Mouse (Mus musculus) A20 (cell line): ENCODE data around the gene Lars2.
"Not testable (repeated sequence)": the region's sequence is repeated elsewhere in the genome, so short reads cannot be mapped to it uniquely, and the experiment has no call there.

Experiments used
- DNase-seq: peaks from one replicate; pipeline ENCODE4 v3.0.0-alpha.2; 2011; ENCODE audit warnings: low read depth, low spot score

Lars2 gene

GRCm38 (mm10) chr9:123366708-123367385 is at the start of gene Lars2:
Lars2 (plus strand) TSS chr9:123366927.
- DNase-seq = peak; percentile 93

- DNase-seq = no peak
These were observed 40.6 kb upstream of the Lars2 start for GRCm38 (mm10) chr9:123326106-123326505.

DNA sequence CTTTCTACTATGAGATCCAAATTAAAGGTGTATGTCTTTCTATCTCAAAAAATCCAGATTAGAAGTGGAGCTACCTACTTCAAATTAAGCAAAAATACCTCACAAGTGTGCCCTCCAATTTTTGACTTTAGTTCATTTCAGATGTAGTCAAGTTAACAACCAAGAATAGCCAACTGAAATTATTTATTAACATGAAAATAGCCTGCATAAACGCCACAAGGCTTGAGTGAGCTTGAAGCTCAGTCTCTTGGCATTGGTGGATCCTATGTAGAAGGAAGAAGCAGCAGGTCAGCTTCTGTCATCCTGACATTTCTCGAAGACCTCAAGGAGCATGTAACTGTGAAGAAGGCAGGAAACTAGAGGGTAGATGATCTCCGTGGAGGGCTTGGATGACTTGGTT is 38.4 kb upstream of the Lars2 start:
- DNase-seq = no peak

DNA sequence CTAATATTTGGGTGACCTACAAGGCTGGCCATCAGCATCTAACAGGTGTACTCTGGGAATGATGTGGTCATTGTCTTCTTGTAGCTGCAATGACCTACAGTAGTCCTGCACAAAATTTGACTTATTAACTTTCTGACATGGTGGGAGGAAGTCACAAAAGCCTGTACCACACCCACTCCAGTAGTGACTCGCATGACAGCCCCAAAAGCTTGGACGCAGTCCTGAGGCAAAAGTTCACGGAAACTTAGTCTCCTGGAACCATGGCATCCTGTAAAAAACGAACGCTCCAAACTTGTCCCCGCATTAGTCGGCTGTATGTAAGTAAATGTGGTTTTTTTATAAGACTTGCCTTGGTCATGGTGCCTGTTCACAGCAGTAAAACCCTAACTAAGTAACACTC is 36.9 kb upstream of the Lars2 start:
- DNase-seq = no peak

- not testable (repeated sequence) for DNase-seq
These were observed 36.5 kb upstream of the Lars2 start for GRCm38 (mm10) chr9:123330271-123330670.

DNA sequence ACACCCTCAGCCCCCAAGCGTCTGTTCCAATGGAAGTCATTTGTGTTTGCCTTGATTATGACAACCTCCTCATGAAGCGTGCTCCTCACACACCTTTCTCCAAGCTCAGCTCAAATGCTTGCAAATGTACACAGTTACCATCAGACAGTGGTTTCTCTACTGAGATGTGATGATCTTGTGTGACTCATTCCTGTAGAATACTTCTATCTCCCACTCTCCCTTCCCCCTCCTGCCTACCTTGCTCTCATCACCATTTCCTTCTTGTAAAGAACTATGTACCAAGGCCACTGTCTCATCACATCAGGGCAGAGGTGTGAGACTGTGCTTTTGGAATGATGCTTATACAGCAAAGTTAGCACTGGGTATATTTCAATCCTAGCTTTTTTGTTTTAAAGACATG is 33.2 kb upstream of the Lars2 start:
- DNase-seq = no peak

- no peak for DNase-seq
These were observed 31.6 kb upstream of the Lars2 start for GRCm38 (mm10) chr9:123335044-123335670.

- no peak for DNase-seq
These were observed 27.0 kb upstream of the Lars2 start for GRCm38 (mm10) chr9:123339651-123340144.

- DNase-seq = no peak
These were observed 25.5 kb upstream of the Lars2 start for GRCm38 (mm10) chr9:123341256-123341655.

DNA sequence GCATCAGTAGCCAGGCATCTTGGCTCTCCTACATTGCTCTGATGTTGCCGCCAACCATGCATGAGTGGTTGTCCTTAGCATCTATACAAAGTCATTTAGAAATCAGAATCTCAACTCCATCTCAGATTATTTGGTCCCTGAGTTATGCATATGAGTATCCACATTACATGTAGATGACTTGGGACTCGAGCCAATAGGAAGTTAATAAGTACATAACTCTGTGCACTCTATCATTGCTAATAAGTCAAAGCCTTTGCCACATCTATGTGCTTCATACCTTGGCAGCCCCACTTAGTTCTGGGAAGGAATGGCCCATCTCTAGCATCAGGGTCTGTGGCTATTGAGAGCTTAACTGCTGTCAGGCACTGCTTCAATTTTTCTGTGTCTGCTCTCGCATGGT is 23.7 kb upstream of the Lars2 start:
- no peak for DNase-seq

- DNase-seq = peak; percentile 21
These were observed 17.4 kb upstream of the Lars2 start for GRCm38 (mm10) chr9:123349286-123349685.

DNA sequence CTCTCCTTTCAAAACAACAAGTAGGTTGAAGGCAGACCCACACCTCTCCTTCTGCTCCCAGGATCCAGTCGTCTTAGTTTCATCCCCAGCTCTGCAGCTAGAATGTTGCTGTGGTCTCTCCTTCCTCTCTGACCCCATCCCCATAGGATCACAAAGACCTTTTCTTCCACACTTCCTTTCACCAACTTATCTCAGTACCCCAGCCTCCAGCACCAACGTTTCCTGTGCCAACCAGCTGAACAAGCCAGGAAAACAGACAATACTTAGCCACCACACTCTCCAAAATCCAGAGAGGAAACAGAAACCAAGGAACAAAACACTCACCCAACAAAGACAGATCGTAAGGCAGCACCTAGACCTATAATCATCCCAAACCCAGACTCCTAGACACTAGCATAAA is 6.7 kb upstream of the Lars2 start:
- no peak for DNase-seq

DNA sequence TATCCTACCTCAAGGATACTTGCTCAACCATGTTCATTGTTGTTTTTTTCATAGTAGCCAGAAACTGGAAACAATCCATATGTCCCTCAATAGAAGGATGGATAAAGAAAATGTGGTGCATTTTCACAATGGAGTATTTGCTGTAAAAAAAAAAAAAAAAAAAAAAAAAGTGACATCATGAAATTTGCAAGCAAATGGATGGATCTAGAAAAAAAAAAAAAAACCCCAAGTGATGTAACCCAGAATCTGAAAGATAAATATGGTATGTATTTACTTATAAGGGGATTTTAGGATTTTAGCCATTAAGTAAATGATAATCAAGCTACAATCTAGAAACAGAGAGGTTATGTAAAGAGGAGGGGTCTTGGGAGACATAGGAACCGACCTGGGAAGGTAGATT is 1.4 kb upstream of the Lars2 start:
- no peak for DNase-seq

DNA sequence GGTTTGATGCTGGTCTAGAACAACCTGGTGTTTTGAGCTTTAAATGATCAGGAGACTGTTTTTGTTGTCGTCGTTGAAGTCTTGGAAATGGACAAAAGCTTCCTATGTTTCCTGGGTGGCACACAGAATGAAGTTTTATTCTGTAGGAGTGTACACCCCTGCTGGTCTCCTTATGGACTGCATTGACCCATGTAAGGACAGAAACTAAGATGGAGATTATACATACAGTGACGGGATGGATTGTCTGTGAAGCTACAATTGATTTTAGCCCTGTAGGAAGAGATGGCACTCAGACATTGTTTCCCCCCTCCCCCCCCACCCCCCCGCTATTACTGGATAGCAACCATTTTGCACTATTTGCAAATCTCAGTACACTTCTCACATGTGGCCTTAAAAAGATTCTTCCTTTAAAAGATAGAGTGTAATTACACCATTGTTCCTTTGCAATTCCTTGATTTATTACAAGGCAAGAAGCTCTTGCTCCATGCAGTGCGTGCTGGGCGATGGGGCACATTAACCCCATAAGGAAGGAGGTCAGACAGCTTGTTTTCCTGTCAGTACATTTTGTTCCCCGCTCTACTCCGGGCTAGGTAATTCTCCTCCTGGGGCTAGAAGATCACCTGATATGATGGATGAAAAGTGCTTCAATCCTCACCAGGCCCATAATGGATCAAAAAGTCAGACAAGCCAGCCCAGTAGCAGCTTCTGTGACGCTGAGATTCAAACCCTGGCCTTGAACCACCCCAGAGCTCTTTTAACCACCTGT is 602 bp upstream of the Lars2 start:
- no peak for DNase-seq

DNA sequence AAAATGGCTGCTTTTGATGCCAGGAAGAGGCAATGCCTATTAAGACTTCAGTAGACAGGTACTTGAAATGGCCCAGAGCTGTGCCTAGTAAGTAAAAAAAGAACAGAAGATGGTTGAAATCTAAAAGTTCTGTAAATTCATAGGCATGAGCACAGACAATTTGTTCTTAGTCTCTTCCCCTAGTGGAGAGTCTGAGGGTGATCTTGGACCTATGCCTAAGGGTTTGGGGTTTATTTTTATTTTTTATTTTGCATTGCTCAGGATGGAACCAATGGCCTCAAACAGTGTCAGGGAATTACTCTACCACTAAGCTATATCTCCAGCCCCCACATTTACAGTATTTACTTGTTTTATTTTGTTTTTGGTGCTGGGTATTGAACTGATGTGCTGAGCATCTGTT is 909 bp downstream of the Lars2 start:
- DNase-seq = no peak

GRCm38 (mm10) chr9:123382399-123382798 is 15.7 kb downstream of the Lars2 start:
- DNase-seq = no peak

DNA sequence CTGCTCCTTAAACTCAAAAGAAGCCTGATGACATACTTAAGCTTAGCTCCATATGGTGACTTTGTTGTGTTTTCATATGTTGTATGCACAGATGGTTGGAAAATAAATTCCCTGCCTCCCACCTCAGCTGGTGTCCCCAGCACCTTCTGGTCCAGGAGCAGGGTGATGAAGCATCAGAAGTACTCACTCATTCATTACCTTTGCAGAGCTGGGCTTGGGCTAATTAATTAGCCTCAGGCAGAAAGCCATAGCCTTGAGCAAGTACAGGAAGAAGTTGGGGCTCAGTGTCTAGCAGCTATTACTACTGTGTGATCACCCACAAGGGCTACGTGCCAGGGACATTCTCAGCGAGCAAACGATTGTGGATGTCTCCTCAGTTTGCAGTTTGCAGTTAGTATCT is 18.0 kb downstream of the Lars2 start:
- no peak for DNase-seq

- no peak for DNase-seq
These were observed 18.8 kb downstream of the Lars2 start for GRCm38 (mm10) chr9:123385352-123386198.

DNA sequence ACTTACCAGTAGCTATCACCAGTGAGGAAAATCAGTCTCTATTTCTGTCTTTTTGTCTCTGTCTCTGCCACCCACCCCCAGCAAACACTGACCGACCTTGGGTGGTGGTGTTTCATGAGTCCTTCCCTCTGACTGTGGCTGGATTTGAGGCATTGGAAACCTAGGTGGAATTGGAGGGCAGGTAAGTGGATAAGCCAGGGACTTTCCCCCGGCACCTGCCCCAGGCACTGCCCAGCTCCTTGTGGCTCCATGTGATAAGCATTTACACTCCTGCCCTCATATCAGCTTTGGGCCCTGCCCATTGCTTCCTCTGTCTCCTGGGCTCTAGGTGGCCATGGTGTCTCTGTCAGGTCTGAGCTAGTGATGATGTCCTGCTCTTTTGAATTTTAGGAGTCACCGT is 19.6 kb downstream of the Lars2 start:
- no peak for DNase-seq

DNA sequence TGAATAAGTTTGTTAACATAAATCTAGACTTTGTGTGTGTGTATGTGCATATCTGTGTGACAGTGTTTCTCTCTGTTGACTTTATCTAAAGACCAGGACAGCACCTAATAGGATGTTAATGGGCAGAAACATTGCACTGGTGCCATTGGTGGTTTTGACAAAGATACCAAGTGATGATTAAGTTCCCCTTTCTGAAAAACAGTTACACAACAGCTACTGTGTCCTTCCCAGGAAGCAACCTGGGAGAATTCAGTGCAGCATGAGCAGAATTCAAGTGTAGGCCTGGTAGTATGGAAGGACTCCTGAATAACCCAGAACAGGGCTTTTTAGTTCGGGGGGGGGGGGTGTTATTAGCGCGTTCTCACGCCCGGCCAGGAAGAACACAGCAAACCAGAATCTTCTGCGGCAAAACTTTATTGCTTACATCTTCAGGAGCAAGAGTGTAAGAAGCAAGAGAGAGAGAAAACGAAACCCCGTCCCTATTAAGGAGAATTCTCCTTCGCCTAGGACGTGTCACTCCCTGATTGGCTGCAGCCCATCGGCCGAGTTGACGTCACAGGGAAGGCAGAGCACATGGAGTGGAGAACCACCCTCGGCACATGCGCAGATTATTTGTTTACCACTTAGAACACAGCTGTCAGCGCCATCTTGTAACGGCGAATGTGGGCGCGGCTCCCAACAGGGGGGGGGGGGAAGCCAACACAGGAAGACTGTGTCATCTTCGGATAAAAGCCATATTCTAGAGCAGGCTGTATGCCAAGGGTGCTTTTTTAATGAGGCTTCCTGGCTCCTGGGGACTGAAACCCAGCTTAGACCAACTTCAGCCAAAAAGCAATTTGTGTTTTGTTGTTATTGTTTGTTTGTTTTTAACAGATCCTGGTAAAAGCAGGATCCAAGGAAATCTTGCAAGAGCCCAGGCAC is 21.6 kb downstream of the Lars2 start:
- not testable (repeated sequence) for DNase-seq
